Mouse (Mus musculus) G1E (cell line): ENCODE measurements around the gene Ap2a1. TPM values are rescaled to one million over a fixed set of nuclear protein-coding genes. Genes with fewer than 3 reads are reported as not detected.

Experiments
- ATAC-seq: 2 replicates; pipeline ENCODE4 v1.8.0; 2016; ENCODE audit warnings: mild to moderate bottlenecking; ENCODE audit not compliant: insufficient number of reproducible peaks, poor library complexity, low FRiP score, severe bottlenecking; ENCODE audit errors: extremely low read depth
- DNase-seq: peaks from one replicate; pipeline ENCODE4 v3.0.0; 2012; ENCODE audit warnings: low spot score
- H3K27me3 ChIP-seq: 2 replicates; pipeline ENCODE4 v1.6.1; 2012; ENCODE audit warnings: mild to moderate bottlenecking, low read length, inconsistent platforms; ENCODE audit not compliant: insufficient read depth
- H3K36me3 ChIP-seq: replicated peaks from 2 replicates; pipeline ENCODE3; 2012; ENCODE audit warnings: mild to moderate bottlenecking, inconsistent platforms
- H3K4me1 ChIP-seq: 2 replicates; pipeline ENCODE4 v1.6.1; 2012; ENCODE audit warnings: low read depth, low read length, inconsistent platforms, mixed read lengths; ENCODE audit not compliant: insufficient read depth
- H3K4me3 ChIP-seq: 2 replicates; pipeline ENCODE4 v1.5.1; 2012; ENCODE audit warnings: low read depth, mild to moderate bottlenecking, inconsistent platforms, low read length, moderate library complexity, mixed read lengths
- H3K9me3 ChIP-seq: replicated peaks from 2 replicates; pipeline ENCODE4 v1.6.1; 2012; ENCODE audit warnings: inconsistent platforms
- CTCF ChIP-seq: IDR thresholded peaks from 2 replicates; pipeline ENCODE4 v1.5.1; 2012; ENCODE audit warnings: low read depth, low read length, inconsistent platforms, mixed read lengths
- GATA1 ChIP-seq: IDR thresholded peaks from 2 replicates; pipeline ENCODE4 v1.6.1; 2012; ENCODE audit warnings: borderline replicate concordance, low read length, inconsistent platforms, mixed read lengths
- GATA2 ChIP-seq: IDR thresholded peaks from 2 replicates; pipeline ENCODE4 v1.6.1; 2012; ENCODE audit warnings: low read depth, low read length, inconsistent platforms, borderline replicate concordance
- POLR2AphosphoS5 ChIP-seq: IDR thresholded peaks from 2 replicates; pipeline ENCODE4 v1.6.1; 2012; ENCODE audit warnings: low read depth, low read length, inconsistent platforms; ENCODE audit not compliant: insufficient replicate concordance
- TAL1 ChIP-seq: conservative IDR thresholded peaks from 2 replicates; pipeline ENCODE4 v1.6.1; 2012; ENCODE audit warnings: low read depth, low read length, inconsistent platforms, mixed read lengths
- polyA plus RNA-seq: library from polyadenylated mRNA; stranded (reverse); fragments of >175 nt; gene quantifications from 2 replicates; pipeline ENCODE4 v1.2.3, GENCODE M21; 2012
- total RNA-seq, 2 experiments: library from RNA; stranded (forward) in 1 of 2; stranded (reverse) in 1 of 2; fragments of 200-1000 nt in 1 of 2; fragments of >200 nt in 1 of 2; fragmentation: Nextera tagmentation in 1 of 2; gene quantifications; 2 replicates each; pipeline ENCODE4 v1.2.3; 2014 to 2017

Gene Ap2a1
- total and polyA plus RNA-seq, 3 experiments = 19.8 to 98.8 (median 98.0) TPM

GRCm38 (mm10) chr7:44900632-44901031 lies 28.7 kb downstream of the Ap2a1 start:
- H3K36me3 ChIP-seq = peaks cover 88% of the 10 kb centered on the region
- no peak overlapping the region for H3K4me3 ChIP-seq
- DNase-seq = no peak
- TF ChIP-seq POLR2AphosphoS5 (no peak; the same call in 1 of the 2 replicates), GATA2 (no peak)
- H3K4me1 ChIP-seq = peaks cover 75% of the 10 kb centered on the region
- ATAC-seq = no peak
- H3K9me3 ChIP-seq = no peaks in the 10 kb centered on the region
- H3K27me3 ChIP-seq = no peaks in the 10 kb centered on the region

GRCm38 (mm10) chr7:44898607-44899006 lies 30.7 kb downstream of the Ap2a1 start:
- H3K9me3 ChIP-seq = no peaks in the 10 kb centered on the region
- DNase-seq = peak; percentile 24
- peak overlapping the region; percentile 59; the same call in 1 of the 2 replicates for H3K4me3 ChIP-seq
- H3K27me3 ChIP-seq = no peaks in the 10 kb centered on the region
- ATAC-seq = no peak
- H3K4me1 ChIP-seq = peaks cover 72% of the 10 kb centered on the region
- TF ChIP-seq TAL1 (no peak), GATA1 (no peak), CTCF (no peak), GATA2 (no peak), POLR2AphosphoS5 (no peak)
- peaks cover 67% of the 10 kb centered on the region for H3K36me3 ChIP-seq

DNA sequence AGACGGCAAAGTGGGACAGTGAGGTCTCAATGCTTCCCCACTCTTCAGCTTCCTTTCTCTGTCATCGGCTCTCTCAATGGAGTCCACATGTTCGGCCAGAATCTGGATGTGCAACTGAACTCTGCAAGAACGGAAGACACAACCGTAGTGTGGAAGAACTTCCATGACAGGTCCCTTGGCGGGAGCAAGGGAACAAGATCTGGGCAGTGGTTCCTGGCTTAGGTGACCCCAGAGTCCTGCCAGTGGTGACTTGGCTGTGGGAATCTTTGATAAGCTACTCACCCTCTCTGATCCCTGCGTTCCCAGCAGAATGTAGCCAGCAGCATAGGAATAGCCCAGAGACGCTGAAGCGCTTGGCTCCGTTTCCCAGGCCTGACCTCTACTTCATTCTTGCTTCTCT lies 32.8 kb downstream of the Ap2a1 start:
- ATAC-seq (no peak), DNase-seq (peak; percentile 22)
- H3K4me3 ChIP-seq = peak overlapping the region; percentile 76
- peaks cover 48% of the 10 kb centered on the region for H3K36me3 ChIP-seq
- H3K9me3 ChIP-seq = no peaks in the 10 kb centered on the region
- TF ChIP-seq GATA2 = no peak
- TF ChIP-seq GATA1 = no peak
- TF ChIP-seq POLR2AphosphoS5 = no peak
- no peak for TF ChIP-seq CTCF
- no peak for TF ChIP-seq TAL1
- no peaks in the 10 kb centered on the region for H3K27me3 ChIP-seq
- peaks cover 77% of the 10 kb centered on the region for H3K4me1 ChIP-seq

- DNase-seq (peak; percentile 81), ATAC-seq (peak; percentile 51)
- no peaks in the 10 kb centered on the region for H3K27me3 ChIP-seq
- H3K4me1 ChIP-seq = peaks cover 78% of the 10 kb centered on the region
- no peaks in the 10 kb centered on the region for H3K9me3 ChIP-seq
- TF ChIP-seq GATA1 (no peak), POLR2AphosphoS5 (no peak), TAL1 (no peak)
- peaks cover 45% of the 10 kb centered on the region for H3K36me3 ChIP-seq
- peak within 1 kb of the TSS; percentile 76 for H3K4me3 ChIP-seq
Observed at GRCm38 (mm10) chr7:44895593-44896434, 33.5 kb downstream of the Ap2a1 start, which contains the start of gene Fuz. Fuz (plus strand) TSS chr7:44896079.

GRCm38 (mm10) chr7:44895206-44895592 lies 34.1 kb downstream of the Ap2a1 start:
- H3K4me3 ChIP-seq = peak overlapping the region; percentile 76; the same call in 1 of the 2 replicates
- TF ChIP-seq TAL1 = no peak
- TF ChIP-seq POLR2AphosphoS5 = no peak
- TF ChIP-seq GATA1 = no peak
- no peak for TF ChIP-seq CTCF
- no peak for TF ChIP-seq GATA2
- H3K4me1 ChIP-seq = peaks cover 79% of the 10 kb centered on the region

GRCm38 (mm10) chr7:44894175-44894574 lies 35.1 kb downstream of the Ap2a1 start:
- TF ChIP-seq CTCF = no peak
- no peak for TF ChIP-seq GATA2
- no peak for TF ChIP-seq GATA1
- TF ChIP-seq TAL1 = no peak
- TF ChIP-seq POLR2AphosphoS5 = no peak
- H3K36me3 ChIP-seq = peaks cover 43% of the 10 kb centered on the region
- H3K4me1 ChIP-seq = peaks cover 74% of the 10 kb centered on the region
- H3K27me3 ChIP-seq = no peaks in the 10 kb centered on the region
- H3K4me3 ChIP-seq = no peak overlapping the region
- ATAC-seq (no peak), DNase-seq (no peak)
- H3K9me3 ChIP-seq = no peaks in the 10 kb centered on the region

More at GRCm38 (mm10) chr7:44895206-44895592, 34.1 kb downstream of the Ap2a1 start:
- H3K36me3 ChIP-seq = peaks cover 45% of the 10 kb centered on the region
- no peaks in the 10 kb centered on the region for H3K27me3 ChIP-seq
- DNase-seq (no peak), ATAC-seq (no peak)
- H3K9me3 ChIP-seq = no peaks in the 10 kb centered on the region
